Mouse (Mus musculus) bone marrow, adult 2 months (tissue): ENCODE results near the gene Ccdc148. TPM values are rescaled to one million over a fixed set of nuclear protein-coding genes. Genes with fewer than 3 reads are reported as not detected.

Experiments used
- H3K27ac ChIP-seq: fragments of 200-500 bp; 2 replicates; pipeline ENCODE4 v1.5.1; 2012; ENCODE audit warnings: low read depth, mild to moderate bottlenecking, control low read depth, inconsistent platforms, low read length; ENCODE audit not compliant: control insufficient read depth, poor library complexity, insufficient read depth
- H3K4me1 ChIP-seq: fragments of 200-500 bp; 2 replicates; pipeline ENCODE4 v1.6.1; 2011; ENCODE audit warnings: low read length; ENCODE audit not compliant: control insufficient read depth, insufficient read depth
- H3K4me3 ChIP-seq: fragments of 200-500 bp; replicated peaks from 2 replicates; pipeline ENCODE3; 2011; ENCODE audit warnings: mild to moderate bottlenecking, low read depth, low read length, control low read depth; ENCODE audit not compliant: control insufficient read depth
- CTCF ChIP-seq: fragments of 200-500 bp; IDR thresholded peaks from 2 replicates; pipeline ENCODE4 v1.5.1; 2011; ENCODE audit warnings: low read length, control low read depth; ENCODE audit not compliant: control insufficient read depth, insufficient read depth
- POLR2A ChIP-seq: fragments of 200-500 bp; IDR thresholded peaks from 2 replicates; pipeline ENCODE4 v1.6.1; 2011; ENCODE audit warnings: low read depth, mild to moderate bottlenecking, control low read depth, low read length, borderline replicate concordance; ENCODE audit not compliant: control insufficient read depth
- WGBS: fragments of 180-500 bp; shearing (Covaris S2); methylation state at CpG from one replicate; pipeline ENCODE4 v1.1.7; 2018; 5-methylcytosine and 5-hydroxymethylcytosine counted together
- polyA plus RNA-seq: library from polyadenylated mRNA; stranded (reverse); fragments of >200 nt; gene quantifications from 2 replicates; pipeline ENCODE4 v1.2.4, GENCODE M21; 2011; ENCODE audit warnings: low replicate concordance; ENCODE audit not compliant: missing spikeins, insufficient read depth, insufficient read length

Ccdc148 gene
- 0.87 and 2.3 TPM in 2 replicates for polyA plus RNA-seq

GRCm38 (mm10) chr2:59160605-59160963 is at the start of gene Ccdc148, which contains the start of gene Pkp4:
Gene Ccdc148 (minus strand): TSS chr2:59160683.
Gene Pkp4 (plus strand): TSS chr2:59160850.
- TF ChIP-seq CTCF (no peak), POLR2A (no peak)
- under 1% methylated on average over 32 of the region's 37 CpGs for WGBS
- Histone ChIP-seq H3K27ac (peak within 1 kb of the TSS; percentile 42; the same call in 1 of the 2 replicates), H3K4me3 (peak within 1 kb of the TSS; percentile 66), H3K4me1 (no peaks in the 10 kb centered on the region)

GRCm38 (mm10) chr2:59208276-59208675 is 47.8 kb upstream of the Ccdc148 start:
- 85% methylated on average over 9 of the region's 9 CpGs for WGBS
- no peaks in the 10 kb centered on the region; the same call in 1 of the 2 replicates for H3K4me1 ChIP-seq
- TF ChIP-seq POLR2A, result no peak
- TF ChIP-seq CTCF, result no peak
- H3K27ac ChIP-seq, result no peak overlapping the region
- H3K4me3 ChIP-seq, result no peak overlapping the region

- Histone ChIP-seq H3K27ac (no peak overlapping the region), H3K4me3 (no peak overlapping the region), H3K4me1 (no peaks in the 10 kb centered on the region; the same call in 1 of the 2 replicates)
- no peak for TF ChIP-seq POLR2A
- no peak for TF ChIP-seq CTCF
- 79% methylated on average over 5 of the region's 5 CpGs for WGBS
Observed at GRCm38 (mm10) chr2:59207725-59208124, 47.2 kb upstream of the Ccdc148 start.

GRCm38 (mm10) chr2:59207240-59207639 is 46.8 kb upstream of the Ccdc148 start:
- no peaks in the 10 kb centered on the region; the same call in 1 of the 2 replicates for H3K4me1 ChIP-seq
- no peak overlapping the region for H3K27ac ChIP-seq
- H3K4me3 ChIP-seq, result no peak overlapping the region
- TF ChIP-seq CTCF (no peak), POLR2A (no peak)
- 37% methylated on average over 4 of the region's 4 CpGs for WGBS

- Histone ChIP-seq H3K4me1 (no peaks in the 10 kb centered on the region; the same call in 1 of the 2 replicates), H3K27ac (no peak overlapping the region), H3K4me3 (no peak overlapping the region)
- WGBS, result 80% methylated on average over 2 of the region's 2 CpGs
- TF ChIP-seq POLR2A (no peak), CTCF (no peak)
Observed at GRCm38 (mm10) chr2:59206190-59206589, 45.7 kb upstream of the Ccdc148 start.

GRCm38 (mm10) chr2:59205092-59205491 is 44.6 kb upstream of the Ccdc148 start:
- no peak for TF ChIP-seq CTCF
- no peak for TF ChIP-seq POLR2A
- H3K4me3 ChIP-seq, result no peak overlapping the region
- WGBS, result 92% methylated on average over 9 of the region's 9 CpGs
- H3K27ac ChIP-seq, result no peak overlapping the region
- no peaks in the 10 kb centered on the region; the same call in 1 of the 2 replicates for H3K4me1 ChIP-seq

GRCm38 (mm10) chr2:59203627-59204425 is 43.3 kb upstream of the Ccdc148 start:
- TF ChIP-seq CTCF, result no peak
- TF ChIP-seq POLR2A, result no peak
- WGBS, result 68% methylated on average over 3 of the region's 3 CpGs
- Histone ChIP-seq H3K27ac (no peak overlapping the region), H3K4me3 (no peak overlapping the region), H3K4me1 (no peaks in the 10 kb centered on the region; the same call in 1 of the 2 replicates)

GRCm38 (mm10) chr2:59202930-59203329 is 42.4 kb upstream of the Ccdc148 start:
- Histone ChIP-seq H3K4me3 (no peak overlapping the region), H3K27ac (no peak overlapping the region), H3K4me1 (no peaks in the 10 kb centered on the region; the same call in 1 of the 2 replicates)
- no peak for TF ChIP-seq POLR2A
- no peak for TF ChIP-seq CTCF
- 64% methylated on average over 5 of the region's 5 CpGs for WGBS

GRCm38 (mm10) chr2:59200511-59200910 is 40.0 kb upstream of the Ccdc148 start:
- Histone ChIP-seq H3K4me1 (no peaks in the 10 kb centered on the region; the same call in 1 of the 2 replicates), H3K4me3 (no peak overlapping the region), H3K27ac (no peak overlapping the region)
- TF ChIP-seq CTCF (no peak), POLR2A (no peak)
- WGBS, result 84% methylated on average over 3 of the region's 3 CpGs
